Mouse (Mus musculus): ENCODE measurements around the gene Rfx2. TPM values are rescaled to one million over a fixed set of nuclear protein-coding genes. Genes with fewer than 3 reads are reported as not detected.

The Rfx2 gene
- polyA plus RNA-seq, 1 experiment, result 31.3 TPM

DNA sequence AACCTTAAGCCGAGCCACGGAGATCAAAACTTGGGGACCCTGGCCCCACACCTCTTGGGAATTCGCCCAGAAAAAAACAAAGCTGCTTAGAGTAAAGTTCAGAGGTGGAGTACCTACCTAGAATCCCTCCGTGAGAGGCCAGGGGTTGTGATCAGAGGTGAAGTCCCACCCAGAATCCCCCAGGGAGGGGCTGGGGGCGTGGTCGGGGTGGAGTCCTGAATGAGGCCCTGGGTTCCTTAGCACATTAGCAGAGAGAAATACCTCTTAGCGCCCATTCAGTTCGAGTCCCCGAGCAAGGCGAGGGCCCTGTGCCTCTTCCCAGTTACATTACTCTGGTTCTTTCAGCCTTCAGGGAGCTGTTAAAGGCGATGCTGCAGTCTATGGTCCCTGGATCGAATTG is 103.2 kb downstream of the Rfx2 start:
- Histone ChIP-seq H3K4me1 (replicated peaks; ENCODE audit: control insufficient read depth, insufficient read depth, low read length) (peaks cover 7% of the 10 kb centered on the region; the same call in 1 of the 2 replicates), H3K27me3 (ENCODE audit: control insufficient read depth, insufficient read depth, low read length) (no peaks in the 10 kb centered on the region), H3K27ac (ENCODE audit: control insufficient read depth, insufficient read depth, low read length) (no peak overlapping the region), H3K36me3 (ENCODE audit: control insufficient read depth, insufficient read depth, low read length) (peaks cover 10% of the 10 kb centered on the region; the same call in 1 of the 2 replicates), H3K4me3 (ENCODE audit: control insufficient read depth, insufficient read depth, low read length) (no peak overlapping the region)
- DNase-seq, result no peak
- 43% methylated on average over 12 of the region's 12 CpGs for WGBS
- no peak for TF ChIP-seq POLR2A (IDR thresholded peaks at IDR 0.05; ENCODE audit: control insufficient read depth, extremely low read depth, insufficient read depth, low read length, poor library complexity)
- TF ChIP-seq CTCF (IDR thresholded peaks at IDR 0.05; ENCODE audit: borderline replicate concordance, control insufficient read depth, extremely low read depth, insufficient read depth, low read length, poor library complexity), result no peak

- TF ChIP-seq CTCF (IDR thresholded peaks at IDR 0.05; ENCODE audit: borderline replicate concordance, control insufficient read depth, extremely low read depth, insufficient read depth, low read length, poor library complexity) (no peak), POLR2A (IDR thresholded peaks at IDR 0.05; ENCODE audit: control insufficient read depth, extremely low read depth, insufficient read depth, low read length, poor library complexity) (no peak)
- DNase-seq, result no peak
- Histone ChIP-seq H3K4me3 (ENCODE audit: control insufficient read depth, insufficient read depth, low read length) (no peak overlapping the region), H3K36me3 (ENCODE audit: control insufficient read depth, insufficient read depth, low read length) (peaks cover 15% of the 10 kb centered on the region; the same call in 1 of the 2 replicates), H3K27ac (ENCODE audit: control insufficient read depth, insufficient read depth, low read length) (no peak overlapping the region), H3K27me3 (ENCODE audit: control insufficient read depth, insufficient read depth, low read length) (no peaks in the 10 kb centered on the region), H3K4me1 (replicated peaks; ENCODE audit: control insufficient read depth, insufficient read depth, low read length) (peaks cover 7% of the 10 kb centered on the region; the same call in 1 of the 2 replicates)
- 62% methylated on average over 7 of the region's 7 CpGs for WGBS
Observed at GRCm38 (mm10) chr17:56727029-56727649, 103.7 kb downstream of the Rfx2 start.

Other genes with a start within 250 kb of the Rfx2 start
- 196 and 199 TPM in 2 replicates for gene Safb2, start 246.4 kb downstream of the Rfx2 start, polyA plus RNA-seq (2012; rRNA removed)
- gene Safb, start 246.2 kb downstream of the Rfx2 start, polyA plus RNA-seq (2012; rRNA removed), result 196 and 222 TPM in 2 replicates
- 117 and 145 TPM in 2 replicates for gene 2410015M20Rik, start 221.2 kb downstream of the Rfx2 start, polyA plus RNA-seq (2012; rRNA removed)
- gene Rpl36, start 217.6 kb downstream of the Rfx2 start, polyA plus RNA-seq (2012; rRNA removed), result 3,463 and 3,864 TPM in 2 replicates
- gene Lonp1, start 204.1 kb downstream of the Rfx2 start, polyA plus RNA-seq (2012; rRNA removed), result 74.5 and 82.6 TPM in 2 replicates
- 0.50 and 0.51 TPM in 2 replicates for gene Catsperd, start 202.9 kb downstream of the Rfx2 start, polyA plus RNA-seq (2012; rRNA removed)
- 187 and 191 TPM in 2 replicates for gene Ranbp3, start 157.7 kb downstream of the Rfx2 start, polyA plus RNA-seq (2012; rRNA removed)
- gene Ndufa11, start 113.2 kb downstream of the Rfx2 start, polyA plus RNA-seq (2012; rRNA removed), result 601 and 855 TPM in 2 replicates
- gene Vmac, start 113.0 kb downstream of the Rfx2 start, polyA plus RNA-seq (2012; rRNA removed), result 52.3 and 58.9 TPM in 2 replicates
- gene Nrtn, start 73.5 kb downstream of the Rfx2 start, polyA plus RNA-seq (2012; rRNA removed), result 37.6 and 44.4 TPM in 2 replicates
- 142 and 157 TPM in 2 replicates for gene Dus3l, start 66.3 kb downstream of the Rfx2 start, polyA plus RNA-seq (2012; rRNA removed)
- gene Prr22, start 60.8 kb downstream of the Rfx2 start, polyA plus RNA-seq (2012; rRNA removed), result 4.1 and 4.5 TPM in 2 replicates
- 0.11 TPM in 1 of 2 replicates, not detected in the other for gene Acsbg2, start 43.4 kb upstream of the Rfx2 start, polyA plus RNA-seq (2012; rRNA removed)
- 0.10 and 0.19 TPM in 2 replicates for gene 1700061G19Rik, start 44.5 kb upstream of the Rfx2 start, polyA plus RNA-seq (2012; rRNA removed)
- 134 and 135 TPM in 2 replicates for gene Mllt1, start 104.4 kb upstream of the Rfx2 start, polyA plus RNA-seq (2012; rRNA removed)
- 0.14 and 0.32 TPM in 2 replicates for gene Acer1, start 151.1 kb upstream of the Rfx2 start, polyA plus RNA-seq (2012; rRNA removed)
- gene Clpp, start 159.3 kb upstream of the Rfx2 start, polyA plus RNA-seq (2012; rRNA removed), result 131 and 144 TPM in 2 replicates
- 26.7 and 32.2 TPM in 2 replicates for gene Alkbh7, start 166.3 kb upstream of the Rfx2 start, polyA plus RNA-seq (2012; rRNA removed)
- not detected in 2 replicates for gene Pspn, start 169.0 kb upstream of the Rfx2 start, polyA plus RNA-seq (2012; rRNA removed)
- gene Gtf2f1, start 180.3 kb upstream of the Rfx2 start, polyA plus RNA-seq (2012; rRNA removed), result 40.8 and 42.9 TPM in 2 replicates
- gene Gm17949, start 180.5 kb upstream of the Rfx2 start, polyA plus RNA-seq (2012; rRNA removed), result 0.08 TPM in 1 of 2 replicates, not detected in the other
- 229 and 259 TPM in 2 replicates for gene Khsrp, start 200.5 kb upstream of the Rfx2 start, polyA plus RNA-seq (2012; rRNA removed)
- 0.22 and 0.38 TPM in 2 replicates for gene Slc25a41, start 210.6 kb upstream of the Rfx2 start, polyA plus RNA-seq (2012; rRNA removed)
- gene Crb3, start 228.1 kb upstream of the Rfx2 start, polyA plus RNA-seq (2012; rRNA removed), result 3.4 and 5.9 TPM in 2 replicates
- 76.5 and 93.2 TPM in 2 replicates for gene Slc25a23, start 228.8 kb upstream of the Rfx2 start, polyA plus RNA-seq (2012; rRNA removed)
- 176 and 196 TPM in 2 replicates for gene Dennd1c, start 247.5 kb upstream of the Rfx2 start, polyA plus RNA-seq (2012; rRNA removed)